Mouse (Mus musculus): ENCODE results near the gene Tbc1d22a. TPM values are rescaled to one million over a fixed set of nuclear protein-coding genes. Genes with fewer than 3 reads are reported as not detected.

The Tbc1d22a gene
- polyA plus RNA-seq, 1 experiment = 30.5 TPM

- H3K27me3 ChIP-seq (ENCODE audit: control insufficient read depth, insufficient read depth, insufficient read length) = no peaks in the 10 kb centered on the region
- TF ChIP-seq MAX (IDR thresholded peaks at IDR 0.05; ENCODE audit: low read depth) = no peak
- no peak for TF ChIP-seq USF1 (IDR thresholded peaks at IDR 0.05; ENCODE audit: low read depth)
- TF ChIP-seq MYOD1 (IDR thresholded peaks at IDR 0.05; ENCODE audit: control insufficient read depth in 1 of 3, insufficient read length in 2 of 3, low read depth in 2 of 3) = no peak
- TF ChIP-seq SRF (IDR thresholded peaks at IDR 0.05; ENCODE audit: control insufficient read depth, insufficient read length, low read depth) = no peak
- no peak for TF ChIP-seq E2F4 (IDR thresholded peaks at IDR 0.05; ENCODE audit: insufficient read depth)
- TF ChIP-seq TCF12 (IDR thresholded peaks at IDR 0.05; ENCODE audit: insufficient read depth, poor library complexity, severe bottlenecking) = no peak
- TF ChIP-seq CEBPB (IDR thresholded peaks at IDR 0.05; ENCODE audit: insufficient read depth, poor library complexity, severe bottlenecking) = no peak
- TF ChIP-seq REST (IDR thresholded peaks at IDR 0.05; ENCODE audit: insufficient read depth, insufficient read length) = no peak
- no peak for TF ChIP-seq MYOG (IDR thresholded peaks at IDR 0.05; ENCODE audit: control insufficient read depth in 1 of 3, insufficient read depth in 1 of 3, insufficient read length in 2 of 3, low read depth in 2 of 3)
- TF ChIP-seq POLR2AphosphoS2 (IDR thresholded peaks at IDR 0.05; ENCODE audit: insufficient read length, low read depth) = no peak
- TF ChIP-seq TCF3 (IDR thresholded peaks at IDR 0.05; ENCODE audit: insufficient read length, low read depth) = no peak
- TF ChIP-seq POLR2A (IDR thresholded peaks at IDR 0.05; ENCODE audit: insufficient read length, low read depth) = no peak
- no peak overlapping the region for H3K4me2 ChIP-seq (ENCODE audit: low read depth)
- H3K4me3 ChIP-seq = no peak overlapping the region
- H3K79me2 ChIP-seq (ENCODE audit: control insufficient read depth, insufficient read depth) = no peaks in the 10 kb centered on the region
- no peak overlapping the region for H3ac ChIP-seq (ENCODE audit: control insufficient read depth, insufficient read length)
- no peaks in the 10 kb centered on the region for H3K36me3 ChIP-seq (ENCODE audit: control insufficient read depth, insufficient read depth)
These were observed 146.1 kb downstream of the Tbc1d22a start for GRCm38 (mm10) chr15:86360376-86360775.

DNA sequence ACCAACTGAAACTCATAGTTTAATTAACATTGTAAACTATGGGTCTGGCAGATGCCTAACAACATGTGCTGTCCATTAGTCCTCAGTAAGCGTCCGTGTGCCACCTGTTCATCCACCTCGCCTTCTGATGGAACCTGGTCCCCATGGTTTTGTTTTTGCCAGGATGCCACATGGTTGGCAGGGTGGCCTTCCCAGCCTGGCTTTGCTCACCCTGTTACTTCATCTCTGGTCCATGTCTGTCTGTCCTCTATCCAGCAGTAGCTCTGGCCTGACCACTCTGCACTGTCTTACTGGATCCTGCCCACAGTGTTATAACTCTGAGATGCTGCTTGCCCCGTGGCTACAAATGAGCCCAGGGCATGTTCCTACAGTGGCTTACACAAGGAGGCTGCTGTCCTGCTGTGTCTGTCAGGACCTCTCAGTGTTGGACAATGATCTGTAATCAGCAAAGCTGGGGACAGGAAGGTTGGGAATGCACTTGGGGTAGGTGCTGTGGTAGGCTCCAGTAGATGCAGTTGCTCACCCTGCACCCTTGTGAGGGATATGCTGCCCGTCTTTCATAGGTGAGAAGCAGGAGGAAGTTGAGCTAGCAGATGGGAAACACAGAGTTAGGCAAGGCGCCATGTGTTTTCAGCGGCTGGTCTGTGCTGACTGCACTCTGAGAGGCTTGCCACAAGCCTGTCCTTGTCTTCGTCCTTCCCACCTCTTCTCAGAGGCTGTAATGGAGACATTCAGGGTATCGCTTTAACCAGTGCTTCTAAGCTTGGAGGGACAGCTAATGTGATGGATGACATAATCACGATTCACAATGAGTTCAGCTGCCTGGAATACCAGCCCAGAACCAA, 148.3 kb downstream of the Tbc1d22a start:
- Histone ChIP-seq H3K27me3 (ENCODE audit: control insufficient read depth, insufficient read depth, insufficient read length) (no peaks in the 10 kb centered on the region), H3ac (ENCODE audit: control insufficient read depth, insufficient read length) (no peak overlapping the region), H3K36me3 (ENCODE audit: control insufficient read depth, insufficient read depth) (no peaks in the 10 kb centered on the region), H3K4me2 (ENCODE audit: low read depth) (no peak overlapping the region), H3K4me3 (no peak overlapping the region), H3K79me2 (ENCODE audit: control insufficient read depth, insufficient read depth) (no peaks in the 10 kb centered on the region)
- TF ChIP-seq MAX (IDR thresholded peaks at IDR 0.05; ENCODE audit: low read depth) (no peak), E2F4 (IDR thresholded peaks at IDR 0.05; ENCODE audit: insufficient read depth) (no peak), POLR2A (IDR thresholded peaks at IDR 0.05; ENCODE audit: insufficient read length, low read depth) (no peak), POLR2AphosphoS2 (IDR thresholded peaks at IDR 0.05; ENCODE audit: insufficient read length, low read depth) (no peak), TCF12 (IDR thresholded peaks at IDR 0.05; ENCODE audit: insufficient read depth, poor library complexity, severe bottlenecking) (no peak), REST (IDR thresholded peaks at IDR 0.05; ENCODE audit: insufficient read depth, insufficient read length) (no peak), SRF (IDR thresholded peaks at IDR 0.05; ENCODE audit: control insufficient read depth, insufficient read length, low read depth) (no peak), MYOD1 (IDR thresholded peaks at IDR 0.05; ENCODE audit: control insufficient read depth in 1 of 3, insufficient read length in 2 of 3, low read depth in 2 of 3) (no peak), MYOG (IDR thresholded peaks at IDR 0.05; ENCODE audit: control insufficient read depth in 1 of 3, insufficient read depth in 1 of 3, insufficient read length in 2 of 3, low read depth in 2 of 3) (no peak), CEBPB (IDR thresholded peaks at IDR 0.05; ENCODE audit: insufficient read depth, poor library complexity, severe bottlenecking) (no peak), TCF3 (IDR thresholded peaks at IDR 0.05; ENCODE audit: insufficient read length, low read depth) (no peak), USF1 (IDR thresholded peaks at IDR 0.05; ENCODE audit: low read depth) (no peak)

GRCm38 (mm10) chr15:86363841-86364295, 149.6 kb downstream of the Tbc1d22a start:
- no peaks in the 10 kb centered on the region for H3K27me3 ChIP-seq (ENCODE audit: control insufficient read depth, insufficient read depth, insufficient read length)
- no peak overlapping the region for H3ac ChIP-seq (ENCODE audit: control insufficient read depth, insufficient read length)
- no peak overlapping the region for H3K4me2 ChIP-seq (ENCODE audit: low read depth)
- H3K79me2 ChIP-seq (ENCODE audit: control insufficient read depth, insufficient read depth) = no peaks in the 10 kb centered on the region
- no peak overlapping the region for H3K4me3 ChIP-seq
- no peaks in the 10 kb centered on the region for H3K36me3 ChIP-seq (ENCODE audit: control insufficient read depth, insufficient read depth)
- TF ChIP-seq CEBPB (IDR thresholded peaks at IDR 0.05; ENCODE audit: insufficient read depth, poor library complexity, severe bottlenecking) = no peak
- no peak for TF ChIP-seq TCF12 (IDR thresholded peaks at IDR 0.05; ENCODE audit: insufficient read depth, poor library complexity, severe bottlenecking)
- no peak for TF ChIP-seq MYOG (IDR thresholded peaks at IDR 0.05; ENCODE audit: control insufficient read depth in 1 of 3, insufficient read depth in 1 of 3, insufficient read length in 2 of 3, low read depth in 2 of 3)
- no peak for TF ChIP-seq E2F4 (IDR thresholded peaks at IDR 0.05; ENCODE audit: insufficient read depth)
- no peak for TF ChIP-seq MYOD1 (IDR thresholded peaks at IDR 0.05; ENCODE audit: control insufficient read depth in 1 of 3, insufficient read length in 2 of 3, low read depth in 2 of 3)
- no peak for TF ChIP-seq POLR2AphosphoS2 (IDR thresholded peaks at IDR 0.05; ENCODE audit: insufficient read length, low read depth)
- no peak for TF ChIP-seq MAX (IDR thresholded peaks at IDR 0.05; ENCODE audit: low read depth)
- no peak for TF ChIP-seq POLR2A (IDR thresholded peaks at IDR 0.05; ENCODE audit: insufficient read length, low read depth)
- TF ChIP-seq TCF3 (IDR thresholded peaks at IDR 0.05; ENCODE audit: insufficient read length, low read depth) = no peak
- TF ChIP-seq REST (IDR thresholded peaks at IDR 0.05; ENCODE audit: insufficient read depth, insufficient read length) = no peak

DNA sequence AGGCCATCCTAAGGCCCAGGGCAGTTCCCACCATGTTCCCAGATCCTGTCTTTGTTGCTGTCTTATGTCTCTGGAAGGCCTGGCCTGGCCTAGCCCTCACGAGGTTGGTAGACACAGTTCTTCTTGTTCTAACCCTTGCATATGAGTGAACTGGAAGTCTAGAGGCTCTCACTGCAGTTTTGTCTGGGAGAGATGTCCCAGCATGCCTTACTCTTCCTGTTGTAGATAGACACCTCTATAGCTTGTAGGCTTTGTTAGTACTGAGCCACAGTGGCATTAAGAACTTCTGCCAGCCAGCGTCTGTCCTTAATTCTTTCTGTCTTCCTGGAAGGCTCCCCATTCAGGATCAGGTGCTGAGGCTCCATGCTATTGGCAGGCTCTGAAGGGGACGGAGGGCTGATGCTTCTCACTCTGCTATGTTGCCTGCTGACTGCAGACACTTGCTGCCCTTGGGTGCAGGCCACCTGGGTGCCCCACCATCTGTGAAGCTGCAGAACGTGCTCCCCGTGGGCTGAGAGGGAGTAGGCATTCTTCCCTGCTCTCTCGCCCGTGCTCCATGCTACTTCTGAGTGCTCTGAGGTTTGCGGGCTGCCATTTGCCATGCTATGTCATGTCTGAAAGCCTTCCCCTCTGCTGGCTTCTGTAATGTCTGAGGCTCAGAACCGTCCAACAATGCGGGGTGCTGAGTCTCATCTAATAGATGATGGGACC, 150.8 kb downstream of the Tbc1d22a start:
- Histone ChIP-seq H3K79me2 (ENCODE audit: control insufficient read depth, insufficient read depth) (no peaks in the 10 kb centered on the region), H3K36me3 (ENCODE audit: control insufficient read depth, insufficient read depth) (no peaks in the 10 kb centered on the region), H3K27me3 (ENCODE audit: control insufficient read depth, insufficient read depth, insufficient read length) (no peaks in the 10 kb centered on the region), H3ac (ENCODE audit: control insufficient read depth, insufficient read length) (no peak overlapping the region), H3K4me2 (ENCODE audit: low read depth) (no peak overlapping the region), H3K4me3 (no peak overlapping the region)
- TF ChIP-seq MYOG (IDR thresholded peaks at IDR 0.05; ENCODE audit: control insufficient read depth in 1 of 3, insufficient read depth in 1 of 3, insufficient read length in 2 of 3, low read depth in 2 of 3) = no peak
- TF ChIP-seq REST (IDR thresholded peaks at IDR 0.05; ENCODE audit: insufficient read depth, insufficient read length) = no peak
- TF ChIP-seq CEBPB (IDR thresholded peaks at IDR 0.05; ENCODE audit: insufficient read depth, poor library complexity, severe bottlenecking) = no peak
- TF ChIP-seq SRF (IDR thresholded peaks at IDR 0.05; ENCODE audit: control insufficient read depth, insufficient read length, low read depth) = no peak
- TF ChIP-seq E2F4 (IDR thresholded peaks at IDR 0.05; ENCODE audit: insufficient read depth) = no peak
- no peak for TF ChIP-seq MAX (IDR thresholded peaks at IDR 0.05; ENCODE audit: low read depth)
- no peak for TF ChIP-seq USF1 (IDR thresholded peaks at IDR 0.05; ENCODE audit: low read depth)
- no peak for TF ChIP-seq TCF3 (IDR thresholded peaks at IDR 0.05; ENCODE audit: insufficient read length, low read depth)
- no peak for TF ChIP-seq POLR2A (IDR thresholded peaks at IDR 0.05; ENCODE audit: insufficient read length, low read depth)
- TF ChIP-seq TCF12 (IDR thresholded peaks at IDR 0.05; ENCODE audit: insufficient read depth, poor library complexity, severe bottlenecking) = no peak
- TF ChIP-seq MYOD1 (IDR thresholded peaks at IDR 0.05; ENCODE audit: control insufficient read depth in 1 of 3, insufficient read length in 2 of 3, low read depth in 2 of 3) = no peak
- no peak for TF ChIP-seq POLR2AphosphoS2 (IDR thresholded peaks at IDR 0.05; ENCODE audit: insufficient read length, low read depth)
